Mouse (Mus musculus) thymus, adult 2 months (tissue): ENCODE data around the gene Msh6.

Source experiments
- CTCF ChIP-seq: fragments of 200-500 bp; IDR thresholded peaks from 2 replicates; pipeline ENCODE4 v1.5.1; 2012; ENCODE audit warnings: mild to moderate bottlenecking, control low read depth, low read length, moderate library complexity, borderline replicate concordance; ENCODE audit not compliant: control insufficient read depth, poor library complexity, insufficient read depth; ENCODE audit errors: extremely low read depth
- POLR2A ChIP-seq: fragments of 200-500 bp; IDR thresholded peaks from 2 replicates; pipeline ENCODE4 v1.6.1; 2012; ENCODE audit warnings: mild to moderate bottlenecking, low read length, control low read depth, moderate library complexity; ENCODE audit not compliant: control insufficient read depth, poor library complexity, insufficient read depth; ENCODE audit errors: extremely low read depth

DNA sequence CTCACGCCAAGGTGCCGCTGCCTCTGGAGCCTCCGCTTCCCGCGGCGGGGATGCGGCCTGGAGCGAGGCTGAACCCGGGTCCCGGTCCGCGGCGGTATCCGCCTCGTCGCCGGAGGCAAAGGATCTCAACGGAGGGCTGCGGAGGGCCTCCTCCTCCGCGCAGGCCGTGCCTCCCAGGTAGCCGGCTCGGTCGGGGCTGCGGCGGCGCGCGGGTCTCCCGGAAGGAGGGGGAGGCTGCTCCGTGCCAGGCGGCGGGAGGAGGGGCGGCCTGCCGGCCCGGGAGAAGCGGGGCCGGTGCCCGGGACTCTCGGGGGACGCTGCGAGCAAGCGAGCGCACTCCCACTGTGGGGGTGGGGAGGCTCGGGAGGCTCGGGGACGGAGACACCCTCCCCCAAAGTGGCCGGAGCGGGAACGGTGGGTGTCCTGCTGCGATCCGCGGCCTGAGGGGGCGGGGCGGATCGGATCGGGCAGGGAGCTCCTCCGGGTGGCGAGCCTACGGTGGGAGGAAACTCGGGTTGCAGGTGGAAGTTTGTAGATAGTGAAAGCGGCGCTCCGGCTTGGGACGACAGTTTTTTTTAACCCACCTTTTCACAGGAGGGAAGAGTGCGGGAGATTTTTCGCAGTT is 479 bp downstream of the Msh6 start:
- no peak for TF ChIP-seq POLR2A
- no peak for TF ChIP-seq CTCF
